Comparison of ENCODE assay signal across 17 mouse cellular contexts in the genomic region with DNA sequence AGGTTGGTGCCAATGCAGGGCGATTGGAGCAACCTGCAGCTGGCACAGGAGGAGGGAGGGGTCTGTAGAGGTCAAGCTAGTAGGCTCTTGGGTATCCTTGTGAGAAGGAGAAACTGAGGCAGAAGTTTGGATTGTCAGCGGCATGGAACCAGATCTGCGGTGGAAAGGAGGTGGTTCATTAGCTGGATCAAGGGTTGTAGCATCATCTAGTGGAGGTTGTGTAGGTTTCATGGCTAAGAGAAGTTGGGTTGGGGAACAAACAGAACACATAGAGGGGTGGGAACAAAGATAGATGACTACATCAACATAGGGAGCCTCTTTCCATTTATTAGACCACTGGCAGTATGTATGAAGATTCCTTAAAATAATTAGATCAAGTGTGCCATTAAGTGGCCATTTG.
"Had no signal": no experiment of that assay in that cellular context is flagged by ENCODE, and none has a peak within 500 bp of the region (broad histone marks: within the 10 kb centered on the region; RNA-seq: fewer than 3 reads in every experiment).

No protein-coding gene starts in this region.

- H3K4me2 ChIP-seq: lung, embryonic 15.5 days; midbrain, embryonic 12.5 days; neural tube, embryonic 12.5 days; stomach, embryonic 15.5 days had no signal

- H3K36me3 ChIP-seq: lung, embryonic 15.5 days; midbrain, embryonic 12.5 days; neural tube, embryonic 12.5 days; stomach, embryonic 15.5 days had no signal

- H3K4me3 ChIP-seq: lung, embryonic 15.5 days; megakaryocyte, embryonic 14.5 days; midbrain, embryonic 12.5 days; neural tube, embryonic 12.5 days; stomach, embryonic 15.5 days had no signal

- DNase-seq: liver, postnatal 0 days; lung, adult 2 months; lung, postnatal 14 days; lung, postnatal 36 days; midbrain, embryonic 14.5 days; right cerebral cortex, postnatal 14 days; thymus, adult 18-20 months; thymus, postnatal 14 days; thymus, postnatal 36 days had no signal

- H3K4me1 ChIP-seq: lung, embryonic 15.5 days; megakaryocyte, embryonic 14.5 days; midbrain, embryonic 12.5 days; neural tube, embryonic 12.5 days; stomach, embryonic 15.5 days had no signal

- H3K27me3 ChIP-seq: lung, embryonic 15.5 days; megakaryocyte, embryonic 14.5 days; midbrain, embryonic 12.5 days; neural tube, embryonic 12.5 days; stomach, embryonic 15.5 days had no signal

- H3K27ac ChIP-seq: lung, embryonic 15.5 days; macrophage; midbrain, embryonic 12.5 days; neural tube, embryonic 12.5 days; stomach, embryonic 15.5 days had no signal

- H3K9me3 ChIP-seq: lung, embryonic 15.5 days; midbrain, embryonic 12.5 days; stomach, embryonic 15.5 days had no signal

- ATAC-seq: liver, postnatal 0 days; lung, postnatal 0 days; midbrain, embryonic 16.5 days had no signal

- H3K9ac ChIP-seq: liver, postnatal 0 days; lung, embryonic 15.5 days; midbrain, embryonic 12.5 days; neural tube, embryonic 12.5 days; stomach, embryonic 15.5 days had no signal
